Mouse (Mus musculus): ENCODE results near the gene Pacs1. TPM values are rescaled to one million over a fixed set of nuclear protein-coding genes. Genes with fewer than 3 reads are reported as not detected.
A peak's percentile ranks its signal among the peaks of the same experiment; 100 is the strongest.

Pacs1 gene
- total RNA-seq (2014; fragmentation: Nextera tagmentation): 44.9 and 52.2 TPM in 2 replicates
- total RNA-seq (2017): 10.1 and 12.4 TPM in 2 replicates

DNA sequence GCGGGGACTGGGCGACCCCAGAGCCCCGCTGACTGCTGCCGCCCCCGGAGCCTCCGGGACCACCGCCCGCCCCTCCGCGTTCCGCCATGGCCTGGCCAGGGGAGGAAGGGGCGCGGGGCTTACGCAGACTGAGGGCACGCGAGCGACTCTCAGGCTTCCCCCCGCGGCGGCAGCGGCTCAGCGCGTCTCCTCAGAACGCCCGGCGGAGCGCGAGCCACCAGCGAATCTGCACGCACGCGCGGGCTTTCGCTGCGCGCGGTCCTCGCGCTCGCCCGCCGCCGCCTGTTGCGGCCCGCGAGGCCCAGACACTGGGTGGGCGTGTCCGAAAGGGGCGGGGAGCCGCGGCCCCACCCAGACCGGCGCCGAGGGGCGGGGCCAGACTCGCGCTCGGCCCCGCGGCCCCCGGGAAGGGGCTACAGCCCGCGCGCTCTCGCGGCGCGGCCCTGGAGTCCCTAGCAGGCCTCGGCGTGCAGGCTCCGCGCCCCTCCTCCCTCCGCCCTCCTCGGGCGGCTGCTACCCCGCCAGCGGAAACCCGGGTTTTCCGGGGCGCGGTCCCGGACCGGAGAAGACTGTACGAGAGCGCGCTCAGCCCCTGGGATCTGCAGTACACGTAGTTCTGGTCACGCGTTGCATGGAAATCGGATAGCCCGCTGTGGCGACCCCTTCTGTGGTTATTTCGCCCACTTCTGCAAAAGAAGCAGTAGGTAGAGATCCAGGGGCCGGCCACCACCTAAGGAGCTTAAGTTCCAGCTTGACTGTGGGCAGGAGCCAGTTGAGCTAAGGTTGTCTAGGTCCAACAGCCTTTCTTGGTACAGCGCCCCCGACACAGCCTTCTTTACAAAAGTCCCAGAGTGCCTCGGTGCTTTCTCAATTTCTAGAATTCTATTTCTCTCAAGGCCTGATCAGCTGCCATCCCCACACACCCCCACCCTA is at the start of gene Pacs1:
Gene Pacs1 (minus strand): TSS at position 319 of the 933 bp plus-strand sequence.
- ATAC-seq (replicated peaks; ENCODE audit: low FRiP score, low TSS enrichment, poor library complexity, severe bottlenecking): peak; percentile 47

DNA sequence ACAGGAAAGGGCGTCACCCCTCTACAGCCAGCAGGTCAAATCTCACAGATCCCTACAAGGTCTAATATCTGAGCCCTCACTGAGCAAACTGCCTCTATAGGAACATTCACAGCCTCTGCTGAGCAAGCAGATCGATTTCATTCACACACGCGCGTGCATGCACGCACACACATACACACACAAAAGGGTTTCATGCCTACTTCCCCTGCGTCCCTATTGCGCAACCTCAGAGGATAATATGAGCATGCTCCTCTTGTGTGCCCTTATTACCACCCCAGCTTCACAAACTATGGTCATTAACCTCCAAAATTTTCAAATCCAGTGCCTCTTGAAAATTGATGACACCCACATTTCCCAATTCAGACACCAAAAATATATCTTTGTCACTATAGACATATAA is 40.3 kb upstream of the Pacs1 start:
- ATAC-seq (replicated peaks; ENCODE audit: low FRiP score, low TSS enrichment, poor library complexity, severe bottlenecking): no peak

DNA sequence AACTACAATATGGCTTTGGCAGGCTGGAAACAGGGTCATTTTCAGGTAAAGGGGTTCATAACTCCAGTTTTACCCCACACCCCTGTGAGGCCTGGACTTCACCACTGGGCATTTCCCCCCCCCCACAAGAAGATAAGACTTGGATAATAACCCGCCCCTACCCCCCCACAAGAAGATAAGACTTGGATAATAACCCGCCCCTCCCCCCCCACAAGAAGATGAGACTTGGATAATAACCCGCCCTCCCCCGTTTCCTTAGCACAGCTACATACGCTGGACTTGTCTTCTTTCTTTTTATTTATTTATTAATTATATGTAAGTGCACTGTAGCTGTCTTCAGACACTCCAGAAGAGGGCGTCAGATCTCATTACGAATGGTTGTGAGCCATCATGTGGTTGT is 36.1 kb upstream of the Pacs1 start:
- no peak for ATAC-seq (replicated peaks; ENCODE audit: low FRiP score, low TSS enrichment, poor library complexity, severe bottlenecking)

DNA sequence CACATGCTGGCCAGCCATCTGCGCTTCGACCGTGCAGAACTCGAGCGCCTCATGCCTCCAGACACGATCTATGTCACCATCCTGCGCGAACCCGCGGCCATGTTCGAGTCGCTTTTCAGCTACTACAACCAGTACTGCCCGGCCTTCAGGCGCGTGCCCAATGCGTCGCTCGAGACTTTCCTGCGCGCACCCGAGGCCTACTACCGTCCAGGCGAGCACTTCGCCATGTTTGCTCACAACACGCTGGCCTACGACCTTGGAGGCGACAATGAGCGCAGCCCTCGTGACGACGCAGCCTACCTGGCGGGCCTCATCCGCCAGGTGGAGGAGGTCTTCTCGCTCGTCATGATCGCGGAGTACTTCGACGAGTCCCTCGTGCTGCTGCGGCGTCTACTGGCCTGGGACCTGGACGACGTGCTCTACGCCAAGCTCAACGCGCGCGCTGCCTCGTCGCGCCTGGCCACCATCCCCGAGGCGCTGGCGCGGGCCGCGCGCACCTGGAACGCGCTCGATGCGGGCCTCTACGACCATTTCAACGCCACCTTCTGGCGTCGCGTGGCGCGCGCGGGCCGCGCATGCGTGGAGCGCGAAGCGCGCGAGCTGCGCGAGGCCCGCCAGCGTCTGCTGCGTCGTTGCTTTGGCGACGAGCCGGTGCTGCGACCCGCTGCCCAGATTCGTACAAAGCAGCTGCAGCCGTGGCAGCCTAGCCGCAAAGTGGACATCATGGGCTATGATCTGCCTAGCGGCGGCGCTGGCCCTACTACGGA is 34.2 kb upstream of the Pacs1 start:
- ATAC-seq (replicated peaks; ENCODE audit: low FRiP score, low TSS enrichment, poor library complexity, severe bottlenecking): no peak

DNA sequence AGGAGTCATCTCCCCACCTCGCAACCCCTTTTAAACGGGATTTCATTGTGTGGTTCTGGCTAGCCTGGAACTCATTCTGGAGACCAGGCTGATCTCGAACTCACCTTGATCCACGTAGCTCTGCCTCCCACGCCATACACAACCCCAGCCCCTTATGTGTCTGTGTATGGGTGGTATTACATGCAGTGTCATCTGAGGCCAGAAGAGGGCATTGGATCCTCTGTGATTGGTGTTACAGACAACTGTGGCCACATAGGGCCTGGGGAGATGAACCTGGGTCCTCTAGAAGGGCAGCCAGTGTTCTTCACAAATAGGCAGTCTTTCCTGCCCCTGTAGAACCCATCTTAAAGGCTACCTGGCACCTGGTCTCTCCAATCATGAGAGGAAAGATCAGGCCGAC is 33.4 kb upstream of the Pacs1 start:
- ATAC-seq (replicated peaks; ENCODE audit: low FRiP score, low TSS enrichment, poor library complexity, severe bottlenecking): 0 out of 2 replicates have a peak, but pooled peaks have one; percentile 38

DNA sequence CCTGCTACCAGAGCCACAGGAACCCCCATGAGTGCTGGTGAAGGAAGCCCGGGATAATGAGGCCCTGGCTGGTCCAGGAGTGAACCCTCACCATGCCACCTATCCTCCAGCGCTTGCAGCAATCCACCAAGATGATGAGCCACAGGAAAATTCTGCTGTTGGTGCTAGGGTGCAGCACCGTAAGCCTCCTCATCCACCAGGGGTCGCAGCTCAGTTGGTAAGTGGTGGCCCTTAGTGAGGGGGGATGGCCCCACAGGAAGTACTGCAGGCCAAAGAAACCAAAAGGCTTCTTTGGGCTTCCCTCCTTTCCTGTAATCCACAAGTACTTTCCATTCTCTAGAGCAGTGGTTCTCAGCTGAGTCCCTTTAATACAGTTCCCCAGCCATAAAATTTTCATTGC is 29.5 kb upstream of the Pacs1 start:
- peak; percentile 77 for ATAC-seq (replicated peaks; ENCODE audit: low FRiP score, low TSS enrichment, poor library complexity, severe bottlenecking)

DNA sequence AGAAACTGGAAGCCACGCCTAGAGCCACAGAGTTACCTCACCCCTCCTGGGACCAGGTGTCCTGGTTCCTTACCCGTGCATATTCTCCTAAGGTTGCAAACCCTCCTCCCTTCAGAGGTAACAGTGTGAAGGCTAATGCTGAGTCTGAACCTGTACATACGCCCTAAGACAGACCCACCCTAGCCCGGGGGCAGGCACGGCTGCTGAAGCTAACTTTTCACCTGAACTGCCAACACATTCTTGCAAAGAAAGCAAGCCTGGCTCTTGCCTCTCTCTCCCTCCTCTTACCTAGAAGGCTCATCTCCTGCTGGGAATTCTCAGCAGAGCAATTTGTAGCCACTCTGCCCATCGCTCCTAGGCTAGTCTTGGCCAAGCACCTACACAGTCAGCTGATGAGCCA is 27.7 kb upstream of the Pacs1 start:
- no peak for ATAC-seq (replicated peaks; ENCODE audit: low FRiP score, low TSS enrichment, poor library complexity, severe bottlenecking)

DNA sequence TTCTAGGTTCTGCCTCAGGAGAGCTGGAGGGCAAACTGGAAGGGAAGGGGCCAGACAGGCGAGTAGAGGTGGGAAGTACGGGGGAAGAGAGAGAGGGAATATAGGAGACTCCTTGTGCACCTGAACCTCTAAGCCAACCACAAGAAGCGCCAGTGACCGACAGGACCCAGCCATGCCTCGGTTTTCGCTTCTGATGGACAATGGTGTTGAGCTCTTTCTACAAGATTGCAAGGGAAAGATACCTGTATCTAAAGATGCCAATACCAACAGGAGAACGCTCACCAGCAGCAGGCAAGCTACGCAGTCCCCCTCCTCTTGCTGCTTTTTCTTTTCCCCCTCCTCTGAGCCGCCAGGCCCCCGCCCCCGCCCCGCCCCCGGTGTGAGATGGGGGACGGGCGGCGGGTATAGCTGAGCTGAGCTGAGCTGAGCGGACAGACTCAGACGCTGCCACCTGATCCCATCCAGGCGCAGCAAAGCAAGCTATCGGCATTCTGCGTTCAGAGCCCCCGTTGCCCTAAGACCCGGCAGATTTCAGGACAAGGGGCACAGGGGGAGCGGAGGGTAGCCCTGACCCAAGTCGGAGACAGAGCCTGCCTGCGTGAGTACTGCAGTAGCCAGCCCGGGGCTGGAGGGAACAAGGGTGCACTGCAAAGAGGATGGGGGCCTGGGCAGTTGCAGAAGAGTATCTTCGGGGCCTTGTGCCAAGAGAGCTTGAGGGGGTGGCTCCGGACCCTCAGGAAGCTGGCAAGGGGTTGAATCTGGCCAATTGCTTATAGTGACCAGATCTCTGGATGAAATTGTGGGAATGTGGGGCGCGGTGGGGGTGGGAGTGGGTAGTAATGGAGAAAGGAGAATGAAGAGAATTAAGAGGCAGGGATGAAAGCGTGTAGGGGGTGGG is 25.2 kb upstream of the Pacs1 start, which contains the start of gene Gal3st3:
Gene Gal3st3 (plus strand): TSS at position 429 of the 898 bp plus-strand sequence.
- ATAC-seq (replicated peaks; ENCODE audit: low FRiP score, low TSS enrichment, poor library complexity, severe bottlenecking): no peak

DNA sequence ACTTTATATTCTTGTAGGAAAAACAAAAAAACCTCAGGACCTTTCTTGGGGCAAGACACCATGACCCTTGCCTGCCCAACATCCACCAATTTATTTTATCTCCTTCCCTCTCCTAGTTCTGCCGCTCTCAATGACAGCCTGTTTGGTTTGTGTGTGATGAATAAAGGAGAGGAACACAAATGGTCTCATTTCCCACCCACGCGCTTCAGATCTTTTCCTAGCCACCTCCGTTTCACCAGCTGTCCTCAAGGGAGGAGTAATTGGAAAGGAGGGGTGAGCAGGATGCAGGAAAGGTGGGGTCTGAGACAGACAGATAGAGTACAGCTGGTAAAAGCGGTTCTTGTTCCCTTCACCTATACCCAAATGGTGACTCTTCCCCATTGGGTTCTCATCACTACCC is 23.7 kb upstream of the Pacs1 start:
- no peak for ATAC-seq (replicated peaks; ENCODE audit: low FRiP score, low TSS enrichment, poor library complexity, severe bottlenecking)

DNA sequence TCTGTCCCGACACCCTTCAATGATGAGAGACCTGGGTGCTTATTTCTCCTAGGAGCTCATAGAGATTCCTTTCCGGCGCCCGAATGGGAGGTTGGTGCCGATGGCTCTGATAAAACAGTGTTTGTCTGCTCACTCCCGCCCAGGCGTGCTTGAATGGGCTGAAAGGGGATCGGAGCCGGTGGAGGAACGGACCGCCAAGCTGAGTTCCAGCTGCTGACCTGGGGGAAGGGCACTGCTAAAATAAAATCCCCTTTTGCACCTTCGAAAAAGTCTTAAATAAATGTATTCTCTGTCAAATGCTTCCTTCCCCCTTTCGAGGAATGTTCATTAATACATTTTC is 22.8 kb upstream of the Pacs1 start:
- ATAC-seq (replicated peaks; ENCODE audit: low FRiP score, low TSS enrichment, poor library complexity, severe bottlenecking): peak; percentile 33

DNA sequence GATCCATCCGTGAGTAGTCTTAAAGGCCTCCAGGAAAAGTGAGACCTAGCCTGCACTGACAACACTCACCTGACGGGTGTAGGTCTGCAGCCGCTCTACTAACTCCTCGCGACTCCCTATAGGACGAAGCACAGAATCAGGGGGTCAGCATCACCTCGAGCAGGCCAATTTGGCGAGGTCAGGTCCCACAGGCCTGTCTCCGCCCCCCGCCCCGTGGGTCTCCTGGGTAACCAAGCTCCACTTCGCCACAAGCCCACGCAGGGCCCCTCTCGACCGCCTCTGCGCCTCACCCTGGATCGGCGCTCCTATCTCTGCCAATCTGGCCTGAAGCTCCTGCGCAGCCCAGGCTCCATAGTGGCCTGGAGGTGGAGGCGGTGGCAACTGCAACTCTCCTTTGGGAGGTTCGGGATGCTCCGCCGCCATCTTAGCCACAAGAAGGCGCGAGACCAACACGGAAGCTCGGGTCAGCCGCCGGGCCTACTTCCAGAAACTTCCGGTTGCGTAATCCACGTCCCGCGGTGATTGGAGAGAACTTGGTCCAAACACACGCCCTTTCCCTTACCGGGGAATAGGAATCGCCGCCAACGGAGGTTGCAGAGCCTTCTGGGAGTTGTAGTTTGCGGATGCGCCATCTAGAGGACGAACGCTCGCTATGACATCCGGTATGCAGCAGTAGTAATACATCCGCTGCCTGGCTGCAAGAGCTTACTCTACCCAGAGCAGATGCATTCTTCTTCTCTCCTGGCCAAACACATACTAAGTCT is 22.2 kb upstream of the Pacs1 start, which contains the start of gene Sf3b2:
Gene Sf3b2 (minus strand): TSS at position 484 of the 764 bp plus-strand sequence.
- ATAC-seq (replicated peaks; ENCODE audit: low FRiP score, low TSS enrichment, poor library complexity, severe bottlenecking): peak; percentile 98

DNA sequence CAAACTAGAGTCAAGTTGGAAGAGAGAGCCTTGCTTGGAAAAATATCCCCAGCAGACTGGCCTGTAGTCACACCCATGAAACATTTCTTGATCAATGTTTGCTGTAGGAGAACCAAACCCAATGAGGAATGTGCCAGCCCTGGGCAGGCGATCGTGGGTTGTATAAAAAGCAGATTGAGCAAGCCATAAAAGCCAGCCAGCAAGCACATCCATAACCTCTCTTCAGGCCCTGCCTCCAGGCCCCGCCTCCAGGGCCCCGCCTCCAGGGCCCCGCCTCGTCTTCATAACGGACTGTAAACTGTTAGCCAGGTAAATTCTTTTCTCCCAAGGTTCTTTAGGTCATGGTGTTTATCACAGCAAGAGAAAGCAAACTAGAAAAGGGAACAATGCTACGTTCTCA is 5.5 kb upstream of the Pacs1 start:
- no peak for ATAC-seq (replicated peaks; ENCODE audit: low FRiP score, low TSS enrichment, poor library complexity, severe bottlenecking)

DNA sequence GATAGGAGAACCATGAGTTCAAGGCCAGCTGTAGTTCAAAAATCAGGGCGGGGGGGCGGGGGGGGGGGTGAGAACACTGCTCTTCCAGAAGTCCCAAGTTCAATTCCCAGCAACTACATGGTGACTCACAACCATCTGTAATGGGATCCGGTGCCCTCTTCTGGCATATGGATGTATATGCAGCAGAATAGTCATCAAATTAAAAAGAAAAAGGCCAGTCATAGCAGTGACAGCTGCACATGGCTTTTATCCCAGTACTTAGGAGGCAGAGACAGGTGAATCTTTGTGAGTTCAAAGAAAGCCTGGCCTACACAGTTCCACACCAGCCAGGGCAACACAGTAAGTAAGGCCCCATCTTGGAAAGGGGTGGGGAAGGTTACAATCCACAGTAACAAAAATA is 4.2 kb upstream of the Pacs1 start:
- ATAC-seq (replicated peaks; ENCODE audit: low FRiP score, low TSS enrichment, poor library complexity, severe bottlenecking): no peak

DNA sequence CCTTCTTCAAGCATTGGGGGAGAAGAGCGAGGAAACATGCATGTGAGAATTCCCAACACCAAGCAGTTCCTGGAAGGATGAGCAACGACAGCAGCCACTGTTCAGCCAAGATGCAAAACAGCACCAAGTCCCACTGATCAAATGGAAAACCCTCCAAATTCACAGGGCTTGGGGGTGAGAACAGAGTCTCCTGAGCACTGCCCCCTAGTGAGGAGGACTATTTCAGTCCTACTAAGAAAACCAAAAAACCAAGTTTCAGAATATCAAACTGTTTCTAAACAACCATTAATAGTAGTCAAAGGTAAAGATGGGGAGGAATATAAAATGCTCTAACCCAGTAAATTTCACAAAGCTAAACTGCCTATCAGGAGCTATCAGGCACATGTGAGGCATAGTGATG is 3.6 kb upstream of the Pacs1 start:
- no peak for ATAC-seq (replicated peaks; ENCODE audit: low FRiP score, low TSS enrichment, poor library complexity, severe bottlenecking)

DNA sequence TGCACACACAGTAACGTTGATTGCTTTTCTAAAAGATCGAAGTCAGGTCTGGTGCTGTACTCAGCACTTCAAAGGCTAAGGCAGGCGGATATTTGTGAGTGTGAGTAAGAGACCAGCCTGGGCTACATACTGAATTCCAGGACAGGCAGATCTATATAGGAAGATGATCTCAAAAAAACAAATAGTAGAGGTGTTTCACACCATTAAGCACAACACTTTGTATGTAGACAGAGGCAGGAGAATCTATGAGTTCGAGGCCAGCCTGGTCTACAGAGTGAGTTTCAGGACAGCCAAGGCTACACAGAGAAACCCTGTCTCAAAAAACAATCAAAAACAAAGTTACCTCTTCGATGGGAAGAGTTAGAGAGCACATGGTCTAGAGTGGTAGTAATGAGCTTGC is 2.8 kb upstream of the Pacs1 start:
- ATAC-seq (replicated peaks; ENCODE audit: low FRiP score, low TSS enrichment, poor library complexity, severe bottlenecking): no peak

DNA sequence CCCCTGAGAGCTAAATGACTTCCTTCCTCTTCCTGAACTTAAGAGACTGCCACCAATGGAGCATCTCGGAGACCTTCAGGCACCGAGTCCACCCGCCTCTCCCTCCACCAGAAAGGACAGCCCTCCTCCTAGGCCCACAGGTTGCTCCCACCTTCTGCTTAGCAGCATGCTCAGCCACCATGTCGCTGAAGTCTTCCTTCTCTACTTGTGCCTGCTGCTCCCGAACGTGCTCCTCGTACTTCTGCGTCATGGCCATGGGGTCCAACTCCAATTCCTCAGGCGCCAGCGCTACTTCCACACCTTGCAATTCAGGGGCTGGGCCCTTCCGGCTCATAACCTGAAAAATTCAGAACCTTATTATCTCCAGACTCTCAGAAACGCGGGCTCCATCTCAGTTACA is 1.7 kb upstream of the Pacs1 start:
- ATAC-seq (replicated peaks; ENCODE audit: low FRiP score, low TSS enrichment, poor library complexity, severe bottlenecking): no peak

DNA sequence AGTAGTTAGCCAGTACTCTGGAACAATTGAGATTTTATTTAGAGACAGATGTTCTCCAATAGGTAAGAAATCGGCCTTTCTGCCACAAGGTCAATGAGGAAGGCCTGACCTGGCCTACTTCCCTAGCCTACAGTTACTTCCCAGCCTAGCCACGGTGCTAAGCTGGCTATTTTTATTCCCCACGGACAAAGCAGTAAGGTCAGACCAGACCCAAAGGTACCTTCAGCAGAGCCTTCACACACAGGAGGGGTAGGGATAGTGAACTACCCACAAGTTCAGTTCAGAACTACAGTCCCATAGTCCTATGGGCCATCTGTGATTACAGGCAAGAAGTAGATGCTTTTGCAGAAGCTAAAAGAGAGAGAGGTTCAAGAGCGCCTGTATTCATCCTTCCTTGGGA is 997 bp upstream of the Pacs1 start:
- no peak for ATAC-seq (replicated peaks; ENCODE audit: low FRiP score, low TSS enrichment, poor library complexity, severe bottlenecking)

DNA sequence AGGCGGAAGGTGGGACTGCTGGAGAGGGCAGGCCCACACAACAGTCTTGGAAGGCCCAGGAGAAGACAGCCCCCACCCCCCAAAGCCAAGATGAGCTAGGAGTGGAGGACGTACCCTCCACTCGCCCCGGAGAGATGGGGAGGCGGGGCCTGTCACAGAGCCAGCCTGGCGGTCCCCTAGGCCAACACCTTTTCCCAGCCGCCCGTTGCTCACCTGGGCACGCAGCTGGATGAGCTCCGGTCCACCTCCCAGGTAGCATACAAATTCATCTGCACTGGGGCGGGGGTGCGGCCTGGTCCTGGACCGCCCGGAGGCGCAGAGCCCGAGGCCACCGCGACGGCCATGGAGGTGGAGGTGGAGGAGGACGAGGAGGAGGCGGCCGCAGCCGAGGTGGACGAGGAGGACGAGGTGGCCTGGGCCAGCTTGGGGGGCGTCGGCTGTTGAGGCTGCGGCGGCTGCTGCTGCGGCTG is 558 bp downstream of the Pacs1 start:
- peak; percentile 42 for ATAC-seq (replicated peaks; ENCODE audit: low FRiP score, low TSS enrichment, poor library complexity, severe bottlenecking)

DNA sequence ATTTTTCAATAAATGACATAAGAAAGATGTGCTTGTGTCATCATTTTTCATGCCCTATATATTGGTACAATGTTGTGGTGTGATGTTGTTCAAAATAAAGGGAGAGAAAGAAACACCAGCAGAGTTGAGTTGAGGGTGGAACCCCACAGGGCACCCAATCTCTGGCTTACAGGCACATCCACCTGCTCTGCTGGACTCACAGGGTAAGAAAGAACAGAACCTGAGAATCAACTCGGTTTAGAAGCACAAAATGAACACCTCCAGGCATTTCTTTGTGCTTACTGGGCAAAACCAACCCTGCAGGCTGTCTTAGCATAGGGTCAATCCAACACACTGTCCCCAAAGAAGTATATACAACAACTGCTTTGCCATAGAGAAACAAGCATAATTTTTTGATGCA is 1.5 kb downstream of the Pacs1 start:
- ATAC-seq (replicated peaks; ENCODE audit: low FRiP score, low TSS enrichment, poor library complexity, severe bottlenecking): no peak

Measured in megakaryocyte-erythroid progenitor cell, adult 5-6 weeks (primary cell).